Mouse (Mus musculus): Measurements from ENCODE around the gene Large1. TPM values are rescaled to one million over a fixed set of nuclear protein-coding genes. Genes with fewer than 3 reads are reported as not detected.

Large1 gene
- polyA plus RNA-seq, 1 experiment from 2014 or later: 5.8 TPM

DNA sequence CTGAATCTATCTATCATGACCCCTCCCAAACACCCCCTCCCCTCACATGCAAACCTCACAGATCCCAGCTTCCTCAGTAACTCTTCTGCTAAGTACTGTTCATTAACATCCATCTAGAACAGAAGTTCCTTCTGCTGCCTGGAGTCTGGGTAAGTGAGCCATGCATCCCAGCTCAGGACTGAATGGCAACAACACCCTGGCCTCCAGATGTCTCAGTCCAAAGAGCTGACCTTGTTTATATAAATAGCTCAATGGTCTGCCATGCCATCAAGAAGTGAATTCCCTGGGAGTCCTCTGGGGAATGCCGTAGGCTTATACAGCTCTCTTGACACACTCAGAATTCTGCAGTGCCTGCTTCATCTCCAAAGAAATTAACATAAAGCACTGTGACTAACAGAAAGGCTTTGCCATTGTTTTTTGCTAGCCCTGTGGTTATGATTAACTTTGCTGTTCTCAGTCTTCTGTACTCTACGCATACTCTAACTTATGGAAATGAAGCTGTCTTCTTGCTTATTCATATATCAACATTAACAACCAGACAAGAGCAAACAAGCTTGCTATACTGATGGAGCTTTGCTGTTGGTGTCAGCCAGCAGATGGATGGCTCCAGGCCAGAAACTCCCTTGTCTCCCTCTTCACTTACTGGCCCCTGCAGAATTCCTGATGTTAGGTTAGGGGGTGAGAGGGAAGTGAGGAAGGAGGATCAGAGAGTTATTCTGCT, 434.0 kb downstream of the Large1 start:
- 85% methylated on average over 2 of the region's 2 CpGs for WGBS
- Histone ChIP-seq H3K27me3 (ENCODE audit: low read depth, poor library complexity, severe bottlenecking) (no peaks in the 10 kb centered on the region), H3K4me1 (peaks cover 4% of the 10 kb centered on the region; the same call in 1 of the 2 replicates), H3K27ac (replicated peaks) (no peak overlapping the region), H3K36me3 (no peaks in the 10 kb centered on the region), H3K4me3 (no peak overlapping the region), H3K9me3 (replicated peaks) (no peaks in the 10 kb centered on the region; the same call in 1 of the 2 replicates)
- DNase-seq (ENCODE audit: low spot score): no peak

DNA sequence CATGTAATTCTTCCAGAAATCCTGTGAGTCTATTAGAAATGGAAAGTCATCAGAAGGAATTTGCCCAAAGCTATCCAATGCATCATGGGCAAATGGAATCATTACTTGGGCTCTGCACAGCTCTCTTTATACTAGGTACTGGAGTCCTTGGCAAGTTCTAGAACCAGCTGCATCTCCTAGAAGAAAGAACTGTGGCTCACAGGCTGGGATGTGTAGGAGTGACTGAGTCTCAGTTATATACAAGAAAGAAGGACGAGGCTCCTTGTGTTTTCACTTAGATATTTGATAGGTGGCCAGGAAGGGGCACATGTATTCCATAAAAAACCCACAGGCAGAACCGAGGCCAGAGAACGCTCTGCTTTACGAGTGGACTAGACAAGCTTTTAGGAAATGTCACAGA, 447.8 kb downstream of the Large1 start:
- Histone ChIP-seq H3K27ac (replicated peaks) (no peak overlapping the region), H3K27me3 (ENCODE audit: low read depth, poor library complexity, severe bottlenecking) (no peaks in the 10 kb centered on the region), H3K4me3 (no peak overlapping the region), H3K4me1 (no peaks in the 10 kb centered on the region), H3K36me3 (no peaks in the 10 kb centered on the region), H3K9me3 (replicated peaks) (no peaks in the 10 kb centered on the region)
- WGBS: 88% methylated on average over 4 of the region's 4 CpGs
- DNase-seq (ENCODE audit: low spot score): no peak

DNA sequence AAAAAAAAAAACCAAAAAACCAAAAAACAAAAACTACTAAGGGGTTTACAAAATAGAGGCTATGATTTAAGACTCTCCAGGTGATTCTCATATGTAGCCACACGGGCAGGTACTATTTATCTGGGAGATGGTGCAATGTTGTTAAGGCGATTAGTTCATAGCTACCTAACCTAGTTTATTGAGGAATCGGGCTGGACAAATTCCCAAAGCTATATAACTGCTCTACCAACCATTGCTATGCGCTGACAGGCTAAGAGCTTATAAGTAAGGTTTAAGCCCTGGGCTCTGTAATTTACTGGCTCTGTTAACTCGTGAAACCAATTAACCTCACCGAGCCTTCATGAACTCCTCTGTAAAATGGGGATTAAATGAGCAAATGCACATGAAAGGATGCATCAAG, 451.7 kb downstream of the Large1 start:
- Histone ChIP-seq H3K4me1 (no peaks in the 10 kb centered on the region), H3K36me3 (no peaks in the 10 kb centered on the region), H3K9me3 (replicated peaks) (no peaks in the 10 kb centered on the region), H3K27ac (replicated peaks) (no peak overlapping the region), H3K4me3 (no peak overlapping the region), H3K27me3 (ENCODE audit: low read depth, poor library complexity, severe bottlenecking) (no peaks in the 10 kb centered on the region)
- 89% methylated on average over 6 of the region's 6 CpGs for WGBS
- DNase-seq (ENCODE audit: low spot score): no peak

DNA sequence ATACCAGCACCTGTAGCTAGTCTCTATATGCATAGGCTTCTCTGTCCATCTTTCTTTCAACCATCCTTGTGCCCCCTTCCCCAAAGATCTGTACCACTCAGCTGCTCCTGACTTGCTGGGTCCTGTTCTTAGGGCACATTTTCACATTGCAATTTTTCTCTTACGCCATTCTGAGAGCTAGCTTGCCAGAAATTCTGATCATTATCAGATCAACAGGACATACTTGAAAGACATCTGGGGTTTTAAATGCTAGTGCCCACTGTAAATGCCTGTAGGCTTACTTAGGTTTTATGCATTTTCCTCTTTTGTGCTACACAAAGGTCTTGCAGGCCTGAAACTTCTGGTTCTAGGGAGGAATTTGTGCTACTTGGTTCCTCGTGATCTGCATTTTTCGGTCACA, 454.0 kb downstream of the Large1 start:
- Histone ChIP-seq H3K4me3 (no peak overlapping the region), H3K27ac (replicated peaks) (no peak overlapping the region), H3K9me3 (replicated peaks) (no peaks in the 10 kb centered on the region), H3K36me3 (no peaks in the 10 kb centered on the region), H3K4me1 (no peaks in the 10 kb centered on the region), H3K27me3 (ENCODE audit: low read depth, poor library complexity, severe bottlenecking) (no peaks in the 10 kb centered on the region)
- DNase-seq (ENCODE audit: low spot score): no peak
- WGBS: 91% methylated on average over 3 of the region's 3 CpGs

DNA sequence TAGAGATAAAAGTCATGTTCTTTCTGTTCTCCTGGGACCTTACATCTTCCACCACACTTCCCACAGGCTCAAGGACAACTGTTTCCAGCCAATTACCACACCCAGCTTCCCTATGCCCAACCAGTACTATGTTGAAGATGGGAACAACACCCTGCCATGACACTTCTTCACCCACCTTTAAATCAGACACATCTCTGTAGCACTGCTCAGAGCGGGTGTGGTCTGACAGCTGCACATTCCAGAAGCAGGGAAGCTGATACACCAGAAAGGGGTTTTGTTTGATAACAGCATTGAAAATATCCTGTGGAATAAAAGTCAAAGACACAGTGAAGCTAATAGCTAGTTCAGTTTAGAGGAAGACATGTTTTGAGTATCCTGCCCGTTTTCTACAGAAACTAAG, 470.3 kb downstream of the Large1 start:
- no peak overlapping the region for H3K27ac ChIP-seq (replicated peaks)
- peaks cover 10% of the 10 kb centered on the region; the same call in 1 of the 2 replicates for H3K36me3 ChIP-seq
- no peaks in the 10 kb centered on the region for H3K4me1 ChIP-seq
- no peaks in the 10 kb centered on the region for H3K27me3 ChIP-seq (ENCODE audit: low read depth, poor library complexity, severe bottlenecking)
- H3K9me3 ChIP-seq (replicated peaks): no peaks in the 10 kb centered on the region
- no peak for DNase-seq (ENCODE audit: low spot score)
- H3K4me3 ChIP-seq: no peak overlapping the region
- 89% methylated on average over 2 of the region's 2 CpGs for WGBS

DNA sequence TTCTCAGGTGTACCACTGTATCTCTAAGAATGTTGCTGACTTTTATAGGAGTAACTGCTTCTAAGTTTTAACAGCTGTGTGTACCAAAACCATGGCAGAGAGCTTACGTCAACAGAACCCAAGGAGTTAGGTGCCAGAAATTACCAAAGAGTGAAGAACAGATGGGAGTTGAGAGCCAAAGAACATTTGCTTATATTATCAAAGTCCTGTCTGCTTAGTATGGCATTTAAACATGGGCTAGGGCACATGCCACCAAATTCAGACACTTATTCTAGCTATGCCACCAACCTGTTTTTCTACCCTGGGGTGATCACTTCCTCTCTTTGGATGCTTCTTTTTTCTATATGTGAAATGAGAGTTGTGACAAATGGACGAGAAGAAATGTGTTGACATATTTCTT, 479.9 kb downstream of the Large1 start:
- DNase-seq (ENCODE audit: low spot score): no peak
- H3K4me1 ChIP-seq: no peaks in the 10 kb centered on the region
- H3K36me3 ChIP-seq: no peaks in the 10 kb centered on the region
- no peak overlapping the region for H3K4me3 ChIP-seq
- H3K9me3 ChIP-seq (replicated peaks): no peaks in the 10 kb centered on the region
- H3K27me3 ChIP-seq (ENCODE audit: low read depth, poor library complexity, severe bottlenecking): no peaks in the 10 kb centered on the region
- no peak overlapping the region for H3K27ac ChIP-seq (replicated peaks)
- WGBS: 91% methylated on average over 2 of the region's 2 CpGs

DNA sequence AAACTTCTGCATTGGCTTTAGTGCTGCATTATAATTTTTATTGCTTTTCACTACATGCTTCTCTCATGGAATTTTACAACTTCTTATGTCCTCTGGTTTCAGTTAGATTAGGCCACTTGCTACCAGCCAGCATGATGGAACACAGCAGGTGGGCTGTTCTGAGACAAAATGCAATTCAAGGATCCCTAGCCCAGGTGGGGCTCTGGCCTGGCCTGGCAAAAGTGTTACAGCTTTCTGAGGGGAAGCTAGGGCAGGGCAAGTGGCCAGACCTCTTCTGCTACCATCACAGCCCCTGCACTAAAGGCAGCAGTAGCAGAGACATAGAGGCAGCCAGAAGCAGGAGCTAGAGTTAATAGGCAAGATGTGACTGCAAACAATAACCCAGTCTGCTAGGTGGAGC, 506.5 kb downstream of the Large1 start:
- no peak for DNase-seq (ENCODE audit: low spot score)
- Histone ChIP-seq H3K27me3 (ENCODE audit: low read depth, poor library complexity, severe bottlenecking) (no peaks in the 10 kb centered on the region), H3K4me3 (no peak overlapping the region), H3K4me1 (no peaks in the 10 kb centered on the region), H3K27ac (replicated peaks) (no peak overlapping the region), H3K9me3 (replicated peaks) (no peaks in the 10 kb centered on the region; the same call in 1 of the 2 replicates), H3K36me3 (peaks cover 13% of the 10 kb centered on the region)

DNA sequence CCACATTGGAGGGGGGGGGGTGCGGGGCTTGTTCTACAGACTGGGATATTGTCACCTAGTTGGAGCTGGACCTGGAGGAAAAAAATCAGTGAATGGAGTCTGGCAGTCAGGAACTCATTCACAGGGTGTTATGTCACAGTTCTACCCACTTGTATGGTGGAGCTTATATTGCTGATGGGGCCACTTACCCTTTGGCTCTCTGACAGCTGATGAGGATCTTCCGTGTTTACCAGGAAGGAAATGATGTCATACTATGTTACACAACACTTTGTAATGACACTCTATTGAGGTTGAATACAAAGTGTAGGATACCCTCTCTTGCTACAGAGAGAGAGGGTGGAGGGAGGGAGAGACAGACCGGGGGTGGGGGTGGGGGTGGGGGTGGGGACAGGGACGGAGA, 517.5 kb downstream of the Large1 start:
- no peaks in the 10 kb centered on the region for H3K4me1 ChIP-seq
- no peak for DNase-seq (ENCODE audit: low spot score)
- H3K27ac ChIP-seq (replicated peaks): no peak overlapping the region
- H3K27me3 ChIP-seq (ENCODE audit: low read depth, poor library complexity, severe bottlenecking): no peaks in the 10 kb centered on the region
- H3K9me3 ChIP-seq (replicated peaks): no peaks in the 10 kb centered on the region
- 84% methylated on average over 4 of the region's 4 CpGs for WGBS
- no peak overlapping the region for H3K4me3 ChIP-seq
- peaks cover 9% of the 10 kb centered on the region; the same call in 1 of the 2 replicates for H3K36me3 ChIP-seq

DNA sequence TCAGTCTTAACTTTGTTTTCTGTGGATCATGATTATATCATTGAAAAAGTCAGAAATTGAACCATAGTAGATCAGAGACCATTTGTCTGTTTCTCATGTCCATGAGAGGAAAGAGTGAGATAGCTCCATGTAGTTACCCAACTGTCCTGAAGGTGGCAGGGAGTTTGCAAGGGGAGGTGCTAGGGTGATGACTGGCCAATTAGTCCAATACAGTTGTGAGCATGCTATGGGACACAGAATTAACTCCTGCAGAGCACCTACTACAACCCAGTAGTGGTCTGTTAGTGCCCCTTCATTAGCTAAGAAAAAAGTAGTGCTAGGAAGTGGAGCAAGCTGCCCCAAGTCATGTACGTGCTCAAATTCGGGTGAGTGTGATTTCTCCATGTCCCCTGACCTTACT, 520.2 kb downstream of the Large1 start:
- no peak overlapping the region for H3K27ac ChIP-seq (replicated peaks)
- no peaks in the 10 kb centered on the region for H3K9me3 ChIP-seq (replicated peaks)
- no peaks in the 10 kb centered on the region for H3K27me3 ChIP-seq (ENCODE audit: low read depth, poor library complexity, severe bottlenecking)
- DNase-seq (ENCODE audit: low spot score): no peak
- H3K4me1 ChIP-seq: no peaks in the 10 kb centered on the region
- peaks cover 9% of the 10 kb centered on the region; the same call in 1 of the 2 replicates for H3K36me3 ChIP-seq
- 86% methylated on average over 2 of the region's 2 CpGs for WGBS
- no peak overlapping the region for H3K4me3 ChIP-seq

DNA sequence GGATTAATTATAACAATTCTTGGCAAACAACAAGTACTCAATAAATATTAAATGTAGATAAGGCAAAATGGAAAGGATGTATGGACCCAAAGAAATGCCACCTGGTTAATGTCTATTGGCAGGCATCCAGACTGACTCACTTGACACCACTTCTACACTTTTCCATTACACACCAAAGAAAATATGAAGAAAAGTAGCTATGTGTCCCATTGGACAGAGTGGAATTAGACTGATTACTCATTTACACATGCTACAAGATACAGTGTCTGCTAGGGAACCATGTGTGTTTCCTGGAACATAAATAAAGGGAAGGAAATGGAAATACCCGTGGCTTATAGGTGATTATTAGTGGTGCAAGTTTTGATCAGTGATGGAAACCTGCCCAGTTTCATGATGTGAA, 521.0 kb downstream of the Large1 start:
- Histone ChIP-seq H3K27me3 (ENCODE audit: low read depth, poor library complexity, severe bottlenecking) (no peaks in the 10 kb centered on the region), H3K9me3 (replicated peaks) (no peaks in the 10 kb centered on the region), H3K4me3 (no peak overlapping the region), H3K27ac (replicated peaks) (no peak overlapping the region), H3K36me3 (peaks cover 8% of the 10 kb centered on the region; the same call in 1 of the 2 replicates), H3K4me1 (no peaks in the 10 kb centered on the region)
- WGBS: 89% methylated on average over 1 of the region's 1 CpGs
- DNase-seq (ENCODE audit: low spot score): no peak

DNA sequence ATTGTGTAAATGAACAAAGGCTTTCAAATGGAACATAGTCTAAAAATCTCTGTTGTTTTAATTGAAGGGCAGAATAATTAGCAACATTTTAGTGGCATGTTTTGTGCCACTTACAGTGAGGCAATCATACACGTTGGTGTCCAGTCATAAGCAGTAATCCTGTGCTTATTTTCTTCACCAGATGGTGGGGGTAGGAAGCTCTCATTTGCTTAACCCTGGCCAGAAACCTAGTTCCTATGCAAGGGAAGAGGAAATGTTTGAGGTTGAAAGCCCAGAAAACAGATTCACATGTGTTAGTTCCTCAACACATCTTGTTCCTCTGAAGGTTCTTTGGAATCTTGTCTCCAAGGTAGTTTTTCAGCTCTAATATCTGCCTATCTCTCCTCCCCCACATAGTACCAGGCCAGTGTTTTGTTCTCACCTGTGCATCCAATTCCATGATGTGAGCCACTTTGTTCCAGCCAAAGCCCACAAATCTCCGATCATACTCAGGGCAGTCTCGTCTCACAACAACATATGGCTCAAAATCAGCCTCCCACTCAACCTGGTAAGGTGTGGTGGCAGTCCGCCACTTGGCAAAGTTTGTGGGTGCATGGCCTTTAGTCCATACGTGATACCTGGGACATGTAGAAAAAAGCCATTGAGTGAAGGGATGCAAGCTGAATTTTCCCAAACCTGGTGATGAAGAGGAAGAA, 535.5 kb downstream of the Large1 start:
- Histone ChIP-seq H3K4me3 (no peak overlapping the region), H3K27me3 (ENCODE audit: low read depth, poor library complexity, severe bottlenecking) (no peaks in the 10 kb centered on the region), H3K36me3 (peaks cover 15% of the 10 kb centered on the region), H3K9me3 (replicated peaks) (no peaks in the 10 kb centered on the region), H3K27ac (replicated peaks) (no peak overlapping the region), H3K4me1 (no peaks in the 10 kb centered on the region)
- WGBS: 92% methylated on average over 5 of the region's 5 CpGs
- DNase-seq (ENCODE audit: low spot score): no peak

DNA sequence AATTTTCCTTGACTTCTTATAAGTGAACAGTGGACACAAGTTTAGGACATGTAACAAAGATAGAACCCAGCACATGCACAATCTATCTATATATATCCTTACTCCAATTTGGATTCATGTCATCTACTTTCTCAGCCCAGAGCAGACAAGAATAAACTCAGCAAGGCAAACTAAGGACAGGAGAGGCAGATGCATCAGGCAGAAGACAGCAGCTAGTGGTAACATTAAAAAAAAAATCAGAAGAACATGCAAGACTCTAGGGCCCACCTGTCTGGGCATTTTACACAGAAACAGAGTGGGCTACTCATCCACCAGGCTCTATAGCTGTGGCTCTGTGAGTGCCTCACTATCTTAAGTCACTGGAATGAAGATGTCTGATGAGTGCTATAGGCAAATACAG, 536.7 kb downstream of the Large1 start:
- H3K27ac ChIP-seq (replicated peaks): no peak overlapping the region
- DNase-seq (ENCODE audit: low spot score): no peak
- H3K9me3 ChIP-seq (replicated peaks): no peaks in the 10 kb centered on the region
- H3K4me3 ChIP-seq: no peak overlapping the region
- no peaks in the 10 kb centered on the region for H3K27me3 ChIP-seq (ENCODE audit: low read depth, poor library complexity, severe bottlenecking)
- H3K4me1 ChIP-seq: no peaks in the 10 kb centered on the region
- peaks cover 15% of the 10 kb centered on the region for H3K36me3 ChIP-seq

DNA sequence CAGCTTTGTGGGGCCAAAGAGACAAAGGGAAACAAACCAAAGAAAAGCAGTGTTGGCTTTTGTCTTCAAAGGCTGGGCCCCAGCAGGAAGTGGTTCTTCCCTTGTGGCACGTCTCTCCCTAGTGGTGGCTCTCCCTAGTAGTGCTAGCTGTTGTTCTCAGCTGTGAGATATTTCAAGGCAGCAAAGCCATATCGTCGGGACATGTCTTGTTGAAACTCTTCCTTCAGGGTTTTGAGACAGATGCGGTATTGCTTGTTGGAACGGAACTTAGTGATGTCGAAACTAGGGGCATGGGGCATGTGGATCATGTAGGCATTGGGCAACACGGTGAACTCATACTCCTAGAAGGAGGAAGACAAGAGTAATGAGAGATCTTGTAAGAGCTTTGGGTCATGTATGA, 537.7 kb downstream of the Large1 start:
- WGBS: 89% methylated on average over 7 of the region's 7 CpGs
- no peak overlapping the region for H3K4me3 ChIP-seq
- H3K27me3 ChIP-seq (ENCODE audit: low read depth, poor library complexity, severe bottlenecking): no peaks in the 10 kb centered on the region
- no peaks in the 10 kb centered on the region for H3K9me3 ChIP-seq (replicated peaks)
- no peak overlapping the region for H3K27ac ChIP-seq (replicated peaks)
- peaks cover 15% of the 10 kb centered on the region for H3K36me3 ChIP-seq
- DNase-seq (ENCODE audit: low spot score): no peak
- no peaks in the 10 kb centered on the region for H3K4me1 ChIP-seq
